Mouse (Mus musculus) testis, adult 2 months (tissue): ENCODE data around the gene Kif9. TPM values are rescaled to one million over a fixed set of nuclear protein-coding genes. Genes with fewer than 3 reads are reported as not detected.

Source experiments
- H3K27ac ChIP-seq: fragments of 200-500 bp; 2 replicates; pipeline ENCODE4 v1.5.1; 2012; ENCODE audit warnings: low read depth, low read length; ENCODE audit not compliant: control insufficient read depth, insufficient read depth
- H3K27me3 ChIP-seq: fragments of 200-500 bp; 2 replicates; pipeline ENCODE4 v1.6.1; 2012; ENCODE audit warnings: mild to moderate bottlenecking, low read length, moderate library complexity; ENCODE audit not compliant: control insufficient read depth, insufficient read depth
- H3K36me3 ChIP-seq: fragments of 200-500 bp; 2 replicates; pipeline ENCODE4 v1.6.1; 2012; ENCODE audit warnings: mild to moderate bottlenecking, low read length; ENCODE audit not compliant: control insufficient read depth, insufficient read depth
- H3K4me1 ChIP-seq: fragments of 200-500 bp; 2 replicates; pipeline ENCODE4 v1.6.1; 2012; ENCODE audit warnings: low read length; ENCODE audit not compliant: control insufficient read depth, insufficient read depth
- H3K4me3 ChIP-seq: fragments of 200-500 bp; 2 replicates; pipeline ENCODE4 v1.5.1; 2012; ENCODE audit warnings: low read depth, mild to moderate bottlenecking, low read length, moderate library complexity, mixed read lengths; ENCODE audit not compliant: control insufficient read depth
- CTCF ChIP-seq: fragments of 200-500 bp; IDR thresholded peaks from 2 replicates; pipeline ENCODE4 v1.5.1; 2012; ENCODE audit warnings: low read depth, mild to moderate bottlenecking, inconsistent platforms, low read length, moderate library complexity; ENCODE audit not compliant: control insufficient read depth, insufficient read depth, insufficient replicate concordance
- POLR2A ChIP-seq: fragments of 200-500 bp; IDR thresholded peaks from 2 replicates; pipeline ENCODE4 v1.6.1; 2012; ENCODE audit warnings: low read depth, mild to moderate bottlenecking, inconsistent platforms, low read length, moderate library complexity; ENCODE audit not compliant: control insufficient read depth
- polyA plus RNA-seq: library from polyadenylated mRNA; depleted of rRNA; stranded (reverse); fragments of >200 nt; gene quantifications from 2 replicates; pipeline ENCODE4 v1.2.3, GENCODE M21; 2012

Gene Kif9
- polyA plus RNA-seq, 1 experiment, result 131 TPM

DNA sequence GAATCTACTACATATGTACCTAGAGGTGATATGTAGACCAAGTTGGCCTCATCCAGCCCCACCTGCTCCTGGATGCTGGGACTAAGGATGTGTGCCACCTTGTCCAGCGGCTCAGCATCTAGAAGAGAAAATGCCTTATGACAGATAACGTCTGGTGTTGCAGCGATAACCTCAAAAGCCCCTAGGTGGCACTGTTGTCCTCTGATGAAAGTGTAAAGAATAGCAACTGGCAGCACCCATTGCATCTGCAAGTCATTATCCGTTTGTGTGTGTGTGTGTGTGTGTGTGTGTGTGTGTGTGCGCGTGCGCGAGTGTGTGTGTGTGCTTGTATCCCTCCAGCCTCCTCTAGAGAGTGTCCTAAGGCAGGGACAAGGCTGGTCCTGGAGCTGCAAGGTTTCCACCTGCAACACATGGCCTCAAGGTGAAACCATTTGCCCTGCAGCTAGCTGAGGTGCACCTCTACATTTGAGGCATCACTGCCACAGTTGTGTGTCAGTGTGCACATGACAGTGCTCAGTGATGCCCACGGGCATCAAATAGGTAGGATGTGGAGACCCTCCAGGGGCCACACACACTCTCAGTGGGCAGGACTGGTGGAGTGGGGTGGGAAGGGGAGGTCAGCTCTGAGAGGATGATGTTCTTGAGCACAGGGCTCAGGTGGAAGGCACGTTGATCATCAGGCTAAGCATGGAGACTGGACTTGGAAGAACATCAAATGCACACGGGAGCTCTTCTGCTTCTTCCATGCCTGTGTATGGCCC lies 27.7 kb upstream of the Kif9 start:
- no peaks in the 10 kb centered on the region for H3K27me3 ChIP-seq
- TF ChIP-seq CTCF (peak; percentile 30; the same call in 1 of the 2 replicates), POLR2A (no peak)
- no peaks in the 10 kb centered on the region; the same call in 1 of the 2 replicates for H3K36me3 ChIP-seq
- no peak overlapping the region for H3K4me3 ChIP-seq
- H3K27ac ChIP-seq, result no peak overlapping the region
- H3K4me1 ChIP-seq, result no peaks in the 10 kb centered on the region

DNA sequence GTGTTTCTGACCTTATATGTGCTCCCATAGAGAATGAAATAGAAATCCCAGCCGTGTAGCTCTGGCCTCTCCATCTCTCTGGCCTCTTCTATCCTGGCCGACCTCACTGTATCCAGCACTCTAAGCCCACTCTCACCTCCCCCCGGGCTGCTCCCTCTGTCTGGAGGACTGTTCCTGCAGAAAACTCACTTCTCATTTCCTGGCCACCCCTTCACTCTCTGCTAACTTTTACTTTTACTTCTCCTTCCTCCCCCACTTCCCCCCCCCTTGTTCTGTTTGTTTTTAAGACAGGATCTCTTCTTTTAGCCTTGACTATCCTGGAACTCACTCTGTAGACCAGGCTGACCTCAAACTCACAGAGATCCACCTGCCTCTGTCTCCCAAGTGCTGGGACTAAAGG lies 24.2 kb upstream of the Kif9 start:
- TF ChIP-seq POLR2A (no peak), CTCF (no peak)
- no peak overlapping the region for H3K4me3 ChIP-seq
- no peaks in the 10 kb centered on the region; the same call in 1 of the 2 replicates for H3K36me3 ChIP-seq

DNA sequence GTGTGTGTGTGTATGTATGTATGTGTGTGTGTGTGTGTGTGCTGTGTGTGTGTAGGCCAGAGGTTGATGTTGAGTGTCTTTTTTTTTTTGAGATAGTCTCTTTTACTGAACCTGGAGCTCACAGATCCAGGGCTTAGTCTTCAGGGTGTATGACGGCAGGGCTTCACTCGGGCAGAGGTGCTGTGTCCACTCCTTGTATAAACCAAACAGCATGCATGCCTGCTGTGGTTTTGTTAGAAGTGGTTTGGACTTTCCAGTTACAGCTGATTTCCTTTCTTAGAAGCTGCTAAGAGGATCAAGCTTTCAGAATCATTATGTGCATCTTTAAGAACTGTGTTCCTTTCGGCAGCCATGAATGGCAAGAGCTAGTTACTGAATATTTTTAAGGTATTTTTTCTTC lies 18.8 kb upstream of the Kif9 start:
- TF ChIP-seq CTCF, result no peak
- TF ChIP-seq POLR2A, result no peak
- Histone ChIP-seq H3K36me3 (no peaks in the 10 kb centered on the region), H3K27me3 (no peaks in the 10 kb centered on the region), H3K4me1 (no peaks in the 10 kb centered on the region), H3K4me3 (no peak overlapping the region), H3K27ac (no peak overlapping the region)

More for the DNA sequence above, 24.2 kb upstream of the Kif9 start:
- H3K27ac ChIP-seq, result no peak overlapping the region
- no peaks in the 10 kb centered on the region for H3K4me1 ChIP-seq
- no peaks in the 10 kb centered on the region for H3K27me3 ChIP-seq

DNA sequence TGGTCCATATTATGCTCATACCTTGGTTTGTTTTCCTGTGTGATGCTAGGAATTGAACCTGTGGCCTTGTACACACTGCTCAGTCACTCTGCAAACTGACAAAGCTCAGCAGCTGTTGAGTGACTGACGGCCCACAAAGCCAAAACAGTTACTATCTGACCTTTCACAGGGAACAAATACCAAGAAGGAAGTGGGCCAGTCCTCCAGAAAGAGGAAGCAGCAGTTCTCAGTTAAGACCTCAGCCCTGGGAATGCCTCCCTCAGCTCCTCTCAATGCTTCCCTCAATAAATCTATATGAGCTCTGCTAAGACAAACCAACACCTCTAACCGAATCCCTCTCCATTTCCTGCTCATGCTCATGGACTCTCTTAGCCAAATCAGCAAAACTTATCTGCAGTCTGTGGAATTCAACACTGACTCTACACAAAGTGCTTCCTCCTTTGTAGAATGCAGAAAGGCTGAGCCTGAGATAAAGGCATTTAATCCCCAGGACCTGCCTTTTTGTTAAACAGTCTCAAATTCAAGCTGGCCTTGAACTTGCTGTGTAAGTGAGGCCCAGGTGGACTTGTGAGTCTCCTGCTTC lies 17.5 kb upstream of the Kif9 start:
- no peak overlapping the region for H3K27ac ChIP-seq
- TF ChIP-seq POLR2A, result no peak
- no peak for TF ChIP-seq CTCF
- no peaks in the 10 kb centered on the region for H3K27me3 ChIP-seq
- no peak overlapping the region for H3K4me3 ChIP-seq
- no peaks in the 10 kb centered on the region for H3K36me3 ChIP-seq
- no peaks in the 10 kb centered on the region for H3K4me1 ChIP-seq

DNA sequence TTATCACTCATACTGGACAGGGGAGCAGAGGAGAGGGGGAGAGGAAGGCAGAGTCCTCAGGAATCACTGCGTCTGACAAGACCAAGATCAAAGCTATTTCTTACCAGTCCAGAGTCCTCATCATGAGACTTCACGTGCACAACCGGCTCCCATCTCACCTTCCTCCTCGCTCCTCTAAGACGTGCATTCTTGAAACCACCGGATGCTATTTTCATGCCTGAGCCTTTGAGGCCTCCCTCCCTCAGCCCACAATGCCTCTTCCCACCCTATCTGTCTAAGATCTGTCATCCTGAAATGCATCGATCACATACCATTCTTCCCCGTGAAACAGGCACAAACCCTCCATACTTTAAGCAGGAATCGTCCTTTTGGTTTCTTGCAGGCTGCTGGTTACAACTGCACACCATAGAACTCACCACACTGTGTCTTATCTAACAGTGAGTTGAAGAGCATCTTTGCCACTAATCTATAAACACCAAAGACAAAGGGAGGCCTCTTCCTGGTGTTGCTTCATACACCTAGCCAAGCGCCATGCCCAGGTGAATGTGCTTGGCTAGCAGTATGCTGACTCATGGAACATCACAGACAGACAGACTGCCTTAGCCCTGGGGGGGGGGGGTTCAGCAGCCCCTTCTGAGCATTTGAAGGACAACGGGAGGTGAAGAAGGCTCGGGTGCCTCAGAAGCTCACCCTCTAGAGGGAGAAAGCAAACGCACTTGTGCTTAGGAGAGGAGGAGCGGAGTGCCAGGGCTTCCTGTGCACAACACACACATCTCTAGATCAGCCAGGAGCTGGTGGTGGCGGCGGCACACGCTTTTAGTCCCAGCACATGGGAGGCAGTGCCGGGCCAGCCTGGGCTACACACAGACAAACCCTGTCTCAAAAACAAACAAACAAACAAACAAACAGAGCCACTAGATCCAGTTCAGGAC lies 15.6 kb upstream of the Kif9 start:
- no peak overlapping the region for H3K4me3 ChIP-seq
- TF ChIP-seq POLR2A, result no peak
- no peak for TF ChIP-seq CTCF
- no peak overlapping the region for H3K27ac ChIP-seq
- no peaks in the 10 kb centered on the region for H3K4me1 ChIP-seq
- no peaks in the 10 kb centered on the region for H3K27me3 ChIP-seq
- no peaks in the 10 kb centered on the region for H3K36me3 ChIP-seq

DNA sequence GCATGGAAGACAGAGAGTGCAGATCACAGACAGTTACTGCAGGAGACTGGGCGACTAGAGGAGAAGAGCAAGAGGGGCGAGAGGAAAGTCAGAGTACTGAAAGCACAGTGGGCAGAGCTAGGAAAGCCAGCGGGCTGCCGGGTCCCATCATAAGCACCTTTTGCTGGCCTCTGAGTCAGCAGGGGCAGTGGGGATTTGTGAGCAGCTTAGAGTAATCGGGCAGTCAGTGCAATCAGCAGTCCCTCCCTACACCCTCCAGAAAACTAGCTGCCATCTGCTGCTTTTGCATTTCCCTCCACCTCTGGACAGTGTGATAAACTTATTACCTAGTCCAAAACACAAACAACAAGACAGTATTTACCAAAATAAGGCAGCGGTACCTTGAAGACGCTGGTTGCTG lies 14.4 kb upstream of the Kif9 start:
- H3K27me3 ChIP-seq, result no peaks in the 10 kb centered on the region
- H3K36me3 ChIP-seq, result no peaks in the 10 kb centered on the region
- H3K4me3 ChIP-seq, result no peak overlapping the region
- no peak overlapping the region for H3K27ac ChIP-seq
- no peak for TF ChIP-seq POLR2A
- no peak for TF ChIP-seq CTCF
- H3K4me1 ChIP-seq, result no peaks in the 10 kb centered on the region

DNA sequence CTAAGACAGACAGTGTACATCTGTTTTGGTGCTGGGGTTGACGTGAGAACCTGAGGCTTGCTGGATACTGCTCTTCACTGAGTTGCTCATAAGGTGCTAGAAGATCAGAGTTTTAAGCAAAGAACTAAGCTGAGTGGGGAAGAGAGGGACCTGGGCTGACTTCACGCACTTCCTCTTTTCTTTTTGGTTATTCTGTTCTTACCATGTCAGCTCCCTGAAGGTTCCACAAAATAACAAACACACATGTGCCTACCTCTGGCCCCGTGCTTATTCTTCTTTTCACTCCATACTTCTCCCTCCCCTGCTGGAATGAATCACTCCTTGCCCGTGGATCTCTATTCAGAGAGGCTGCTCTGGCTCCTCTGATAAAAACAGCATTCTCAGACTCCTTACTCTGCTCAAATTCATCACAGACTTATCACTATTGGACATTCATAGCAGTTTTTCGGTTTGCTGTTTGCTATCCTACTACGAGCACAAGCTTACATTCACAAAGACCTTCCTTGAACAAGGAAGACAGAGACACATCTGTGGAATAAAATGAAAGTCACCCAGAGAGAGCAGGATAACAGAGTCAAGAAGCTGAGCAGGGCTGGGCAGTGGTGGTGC lies 12.7 kb upstream of the Kif9 start:
- Histone ChIP-seq H3K36me3 (no peaks in the 10 kb centered on the region), H3K27me3 (no peaks in the 10 kb centered on the region), H3K27ac (no peak overlapping the region), H3K4me1 (no peaks in the 10 kb centered on the region), H3K4me3 (no peak overlapping the region)
- TF ChIP-seq POLR2A, result no peak
- no peak for TF ChIP-seq CTCF
